Mouse (Mus musculus): ENCODE data around the gene Crybg3. TPM values are rescaled to one million over a fixed set of nuclear protein-coding genes. Genes with fewer than 3 reads are reported as not detected.
A peak's percentile ranks its signal among the peaks of the same experiment; 100 is the strongest.

Gene Crybg3
- total RNA-seq, 2 experiments from 2014 or later = 4.5 TPM

DNA sequence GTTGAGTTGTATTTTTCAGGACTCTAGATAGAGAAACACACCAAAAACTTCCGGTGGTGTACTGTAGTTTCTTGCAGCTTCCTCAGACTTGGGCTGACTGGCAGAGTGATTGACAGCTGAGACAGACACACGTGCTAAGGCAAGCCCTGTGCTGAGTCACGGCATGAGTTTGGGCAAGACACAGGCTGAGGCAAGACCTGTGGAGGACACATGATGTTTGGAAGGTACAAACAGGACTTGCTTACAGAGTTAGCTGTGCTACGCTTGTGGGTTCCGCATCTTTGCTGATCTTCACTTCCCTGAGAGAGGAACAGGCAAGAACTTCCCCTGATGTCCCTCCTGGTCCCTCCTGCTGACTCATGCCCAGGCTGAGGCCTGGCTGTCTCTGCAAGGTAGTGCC is 17.3 kb downstream of the Crybg3 start:
- DNase-seq (ENCODE audit: low spot score in 2 of 2) = no peak

DNA sequence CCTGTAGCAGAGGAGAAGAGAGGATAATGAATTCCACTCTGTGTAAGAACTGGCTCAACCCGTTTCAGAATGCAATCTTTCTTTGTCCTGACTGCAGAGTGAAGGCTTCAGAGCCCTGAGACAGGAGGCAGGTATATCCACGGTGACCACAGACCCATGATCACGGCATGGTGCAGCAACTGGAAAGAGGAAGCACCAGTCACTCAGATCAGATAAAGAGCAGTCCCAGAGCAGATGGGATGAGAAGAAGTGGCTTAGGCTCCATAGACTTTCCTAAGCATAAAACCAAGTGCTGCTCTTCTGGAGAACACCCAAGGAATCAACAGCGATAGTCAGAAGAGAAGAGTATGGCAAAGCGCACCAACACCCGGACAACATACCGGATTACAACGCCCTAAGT is 21.5 kb downstream of the Crybg3 start:
- no peak for DNase-seq (ENCODE audit: low spot score in 2 of 2)

DNA sequence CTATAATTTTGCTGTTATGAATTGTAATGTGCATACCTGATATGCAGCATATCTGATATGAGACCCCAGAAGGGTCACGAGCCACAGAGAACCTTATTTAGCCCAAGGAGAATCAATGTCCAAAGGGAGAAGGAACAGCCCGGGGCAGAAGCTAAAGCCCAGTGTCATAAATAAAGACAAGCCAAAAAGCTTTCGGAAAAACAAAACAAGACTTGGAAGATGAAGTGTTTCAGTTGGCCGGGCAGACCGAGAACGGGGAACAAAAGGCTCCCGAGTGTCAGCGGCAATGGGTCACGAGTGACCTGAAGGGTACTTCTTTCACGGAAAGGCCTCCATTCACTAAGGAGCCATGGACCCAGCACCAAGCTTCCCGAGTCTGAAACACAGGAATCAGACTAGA is 26.8 kb downstream of the Crybg3 start:
- no peak for DNase-seq (ENCODE audit: low spot score in 2 of 2)

DNA sequence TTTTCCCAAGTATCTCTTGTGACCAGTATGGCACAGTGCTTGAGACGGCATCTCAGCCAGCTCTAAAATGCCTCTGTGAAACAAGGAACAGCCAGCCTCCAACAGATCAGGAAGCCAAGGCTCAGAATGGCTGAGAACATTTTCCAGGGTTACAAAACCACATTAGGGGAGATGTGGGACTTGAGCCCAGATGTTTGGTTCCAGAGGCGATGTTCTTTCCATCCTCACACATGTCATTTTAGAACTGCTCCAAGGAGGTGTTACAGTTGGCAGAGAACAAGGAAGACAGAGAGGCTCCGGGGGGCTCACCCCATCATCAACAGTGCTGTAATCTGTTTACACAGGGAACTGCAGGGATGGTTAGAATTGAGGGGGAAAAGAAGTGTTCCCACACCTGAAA is 28.1 kb downstream of the Crybg3 start:
- no peak for DNase-seq (ENCODE audit: low spot score in 2 of 2)

DNA sequence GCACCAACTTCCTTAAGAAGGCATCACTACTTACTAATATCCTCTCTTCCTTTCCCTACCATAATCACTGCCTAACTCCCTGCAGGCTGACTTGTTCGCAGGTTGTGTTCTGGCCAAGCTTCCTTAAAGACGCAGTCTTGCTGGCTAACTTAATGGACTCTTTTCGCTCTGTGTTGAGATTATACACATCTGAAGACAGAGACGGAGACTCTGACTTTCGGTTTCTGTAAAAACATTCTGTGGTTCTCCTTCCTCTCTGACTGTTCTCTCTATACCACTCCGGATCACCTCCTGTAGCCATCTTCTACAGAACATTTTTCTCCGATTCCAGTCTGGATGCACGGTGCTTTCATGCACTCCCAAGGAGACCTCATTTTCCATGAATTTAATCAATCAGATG is 30.0 kb downstream of the Crybg3 start:
- DNase-seq (ENCODE audit: low spot score in 2 of 2) = no peak

DNA sequence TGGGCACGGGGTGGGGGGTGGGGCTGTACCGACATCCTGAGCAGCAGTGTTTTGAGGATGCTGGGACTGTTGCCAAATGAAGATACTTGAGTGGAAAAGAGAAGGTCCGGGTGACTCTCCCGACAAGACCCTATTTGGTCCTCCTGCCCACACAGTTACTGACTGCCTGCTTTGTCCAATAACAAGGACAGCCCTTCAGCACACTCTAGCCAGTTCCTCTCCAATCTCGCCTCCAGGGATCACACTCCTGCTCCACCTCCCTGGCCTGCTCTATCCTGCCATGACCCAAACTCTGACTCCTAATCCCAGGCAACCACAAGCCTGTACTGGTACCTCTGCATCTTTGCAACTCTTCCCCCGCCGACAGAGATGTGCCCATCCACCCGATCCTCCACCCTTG is 30.9 kb downstream of the Crybg3 start:
- DNase-seq (ENCODE audit: low spot score in 2 of 2) = no peak

DNA sequence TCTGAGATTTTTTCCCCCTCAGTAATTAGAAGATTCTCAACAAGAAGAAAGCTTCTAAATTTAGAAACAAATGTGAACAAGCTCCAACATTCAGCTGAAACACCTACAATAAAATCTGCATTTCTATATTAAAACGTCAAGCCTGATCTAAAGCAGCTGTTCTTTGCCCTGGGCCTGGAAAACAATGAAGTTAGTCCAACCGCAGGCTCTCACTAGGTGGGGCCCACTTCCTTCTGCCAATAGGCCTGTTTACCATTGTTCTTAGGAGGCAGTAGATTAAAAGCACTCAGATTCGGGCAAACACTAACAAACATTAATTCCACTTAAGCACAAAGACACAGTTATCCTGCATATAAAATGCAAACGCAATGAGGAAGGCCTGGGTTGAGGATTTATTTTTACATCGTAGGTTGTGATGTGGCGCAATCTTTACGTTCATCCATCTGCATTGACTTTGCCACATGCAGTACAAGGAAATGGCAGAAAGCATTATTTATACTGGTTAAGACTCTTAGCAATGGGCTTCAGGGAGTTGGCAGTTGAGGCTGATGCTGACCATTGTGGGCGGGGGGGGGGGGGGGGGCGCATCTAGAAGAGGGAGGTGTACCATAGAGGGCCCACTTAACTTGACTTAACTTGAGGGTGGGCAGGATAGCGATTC is 32.9 kb downstream of the Crybg3 start:
- DNase-seq (ENCODE audit: low spot score in 2 of 2) = no peak

DNA sequence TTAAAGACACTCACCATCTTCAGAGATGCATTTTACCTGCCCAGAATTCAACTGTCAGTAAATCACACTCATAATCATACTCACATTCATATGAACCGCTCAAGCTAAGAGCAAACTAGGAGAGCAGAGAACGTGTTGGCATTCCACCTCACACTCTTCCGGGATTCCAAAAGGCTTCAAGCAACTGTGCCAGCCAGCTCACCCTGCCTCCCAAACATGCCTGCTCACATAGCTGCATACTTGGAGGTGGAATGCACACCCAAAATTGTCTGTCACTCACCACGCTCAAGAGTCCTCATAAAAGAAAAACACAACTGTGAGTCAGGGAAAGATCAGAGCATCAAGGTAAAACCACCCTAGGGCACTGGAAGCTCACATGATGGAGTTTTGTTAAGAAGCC is 34.3 kb downstream of the Crybg3 start:
- DNase-seq (ENCODE audit: low spot score in 2 of 2) = no peak

DNA sequence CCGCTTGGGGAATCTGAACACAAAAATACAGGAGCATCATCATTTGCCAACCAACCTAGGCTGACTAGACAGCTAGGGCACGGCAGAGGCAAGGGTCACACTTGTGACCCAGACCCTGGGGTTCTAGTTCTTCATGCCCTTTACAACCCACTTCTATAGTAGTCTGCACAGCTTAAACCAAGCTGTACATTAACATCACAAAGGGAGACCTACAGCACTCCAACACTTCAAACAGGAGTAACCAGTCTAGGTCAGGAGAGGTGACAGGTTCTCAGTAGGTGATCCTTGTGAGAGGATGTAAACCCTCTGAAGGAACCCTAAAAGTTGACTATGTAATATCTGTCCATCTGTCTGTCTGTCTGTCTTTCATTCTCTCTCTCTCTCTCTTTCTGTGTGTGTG is 35.1 kb downstream of the Crybg3 start:
- DNase-seq (ENCODE audit: low spot score in 2 of 2) = no peak

DNA sequence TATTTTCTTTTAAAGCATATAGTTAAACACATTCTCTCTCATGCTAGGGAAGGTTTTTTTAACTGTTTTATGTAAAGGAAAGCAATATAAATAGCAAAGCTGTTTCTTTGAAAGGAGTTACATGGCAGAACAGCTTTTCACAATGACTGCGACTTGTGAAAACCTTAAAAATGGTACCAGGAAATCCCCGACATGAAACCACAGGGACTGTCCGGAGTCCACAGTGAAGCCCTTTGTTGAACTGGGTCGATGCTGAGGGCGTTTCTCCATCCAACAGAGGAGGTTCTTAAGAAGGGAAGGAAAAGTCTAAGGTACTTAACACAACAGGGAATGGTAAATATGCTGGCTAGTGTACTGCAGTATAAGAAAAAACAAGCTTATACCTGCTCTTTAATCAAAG is 36.8 kb downstream of the Crybg3 start:
- no peak for DNase-seq (ENCODE audit: low spot score in 2 of 2)

DNA sequence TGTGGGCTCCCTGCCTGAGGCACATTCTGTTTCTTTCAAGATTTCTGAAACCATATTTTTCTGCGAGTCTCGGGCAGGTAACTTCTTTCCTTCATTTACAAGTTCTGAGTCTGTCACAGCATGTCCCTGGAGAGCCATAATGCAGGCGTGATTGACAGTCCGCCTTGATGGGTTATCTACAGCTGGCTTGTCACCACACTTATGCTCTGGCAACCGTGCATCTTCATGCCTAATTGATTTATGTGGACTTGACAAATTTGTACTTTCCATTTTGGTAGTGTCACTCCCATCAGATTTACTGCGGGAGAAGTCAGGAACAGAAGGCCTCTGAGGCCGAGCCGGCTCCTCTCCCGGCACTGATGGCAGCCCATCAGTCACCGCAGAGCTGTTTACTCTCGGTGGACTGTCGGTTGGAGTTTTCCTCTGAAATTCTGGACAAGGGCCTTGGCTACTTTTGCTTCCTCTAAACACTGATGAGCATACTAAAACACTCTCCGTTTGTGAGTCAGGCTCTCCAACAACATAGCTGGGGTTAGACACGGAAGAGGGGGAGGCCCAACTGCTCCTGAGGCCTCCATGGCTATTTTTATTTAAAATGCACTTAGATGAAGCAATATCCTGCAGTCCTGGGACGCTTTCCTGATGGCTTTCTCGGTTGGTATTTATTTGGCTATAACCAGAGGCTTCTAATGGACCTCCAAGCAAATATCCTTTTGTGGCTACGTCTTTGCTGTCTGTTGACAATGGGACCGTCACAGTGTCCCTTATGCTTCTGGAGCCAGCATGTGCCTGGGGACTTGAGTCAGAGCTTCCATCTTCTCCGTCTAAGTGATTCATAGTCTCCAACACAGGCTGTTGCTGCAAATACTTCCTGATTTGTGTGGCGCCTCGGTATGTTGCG is 41.2 kb downstream of the Crybg3 start:
- no peak for DNase-seq (ENCODE audit: low spot score in 2 of 2)

DNA sequence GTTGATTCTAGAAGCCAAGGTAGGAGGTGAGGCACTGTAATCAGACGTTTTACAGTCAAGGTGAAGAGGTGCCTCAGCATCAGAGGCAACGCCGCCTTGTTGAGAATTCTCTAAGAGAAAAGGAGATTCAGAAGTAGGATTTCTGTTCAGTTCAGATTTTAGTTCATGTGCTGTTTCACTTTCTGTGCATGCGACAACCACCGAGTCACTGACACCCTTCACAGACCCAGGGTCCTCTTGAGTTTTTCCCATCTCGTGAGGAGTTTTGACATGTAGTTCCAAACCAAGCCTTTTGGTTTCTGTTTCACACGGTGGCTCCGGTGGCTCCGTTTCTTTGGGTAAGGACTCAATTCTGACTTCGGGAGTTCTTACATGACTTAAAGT is 41.9 kb downstream of the Crybg3 start:
- no peak for DNase-seq (ENCODE audit: low spot score in 2 of 2)

DNA sequence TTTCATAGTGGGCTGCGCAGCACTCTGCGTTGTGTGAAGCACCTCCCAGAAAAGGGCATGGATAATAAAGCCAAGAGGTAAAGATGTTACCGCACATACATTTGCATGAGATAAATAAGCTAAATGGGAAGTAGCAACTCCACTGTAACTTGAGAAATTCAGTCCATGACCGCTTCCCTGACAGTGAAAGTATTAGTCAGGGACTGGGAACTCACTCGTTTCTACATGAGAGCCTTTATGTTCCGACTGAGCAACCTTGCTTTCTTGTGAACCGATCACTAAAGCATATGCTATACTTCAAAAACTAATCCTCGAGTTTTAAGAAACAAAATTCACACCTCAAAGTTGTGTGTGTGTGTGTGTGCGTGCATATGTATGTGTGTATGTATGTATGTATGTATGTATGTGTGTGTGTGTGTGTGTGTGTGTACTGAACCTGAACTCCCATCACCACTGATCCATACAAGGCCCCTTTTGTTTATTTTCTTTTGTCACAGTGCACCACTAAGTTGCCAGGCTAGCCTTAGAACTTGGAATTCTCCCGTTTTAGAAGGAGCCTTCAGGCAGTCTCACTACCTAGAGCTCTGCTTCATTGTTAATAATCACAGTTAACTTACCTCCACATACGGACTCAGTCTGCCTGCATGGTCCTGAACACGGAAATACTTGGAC is 47.2 kb downstream of the Crybg3 start:
- no peak for DNase-seq (ENCODE audit: low spot score in 2 of 2)

DNA sequence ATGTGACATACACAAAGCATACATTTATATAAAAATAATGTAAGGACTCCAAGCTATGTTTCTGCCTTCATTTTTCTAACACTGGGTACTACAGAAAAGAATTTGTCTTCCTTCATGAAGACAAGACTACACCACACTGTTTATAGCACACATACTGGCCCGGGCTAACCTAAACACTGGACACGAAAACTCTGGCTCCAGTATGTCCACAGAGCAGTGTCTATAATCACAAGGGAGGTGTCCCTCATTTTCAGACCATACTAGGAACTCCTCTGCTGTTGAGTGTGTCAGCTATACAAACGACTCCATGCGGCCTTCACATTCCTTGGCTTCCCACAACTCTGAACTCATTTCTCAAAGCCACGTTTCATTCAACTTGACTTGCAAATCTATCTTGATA is 49.3 kb downstream of the Crybg3 start:
- DNase-seq (ENCODE audit: low spot score in 2 of 2) = no peak

DNA sequence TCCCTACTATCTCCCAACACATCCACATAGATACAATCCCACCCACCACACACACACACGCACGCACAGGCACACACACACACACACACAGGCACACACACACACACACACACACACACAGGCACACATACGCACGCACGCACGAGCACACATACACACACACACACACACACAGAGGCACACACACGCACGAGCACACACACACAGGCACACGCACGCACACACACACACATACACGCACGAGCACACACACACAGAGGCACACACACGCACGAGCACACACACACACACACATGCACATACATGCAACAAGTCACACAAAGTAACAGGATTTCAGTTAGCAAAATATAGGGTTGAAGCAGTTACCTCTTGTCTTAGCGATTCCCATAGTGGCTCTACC is 51.1 kb downstream of the Crybg3 start:
- DNase-seq (ENCODE audit: low spot score in 2 of 2) = no peak

DNA sequence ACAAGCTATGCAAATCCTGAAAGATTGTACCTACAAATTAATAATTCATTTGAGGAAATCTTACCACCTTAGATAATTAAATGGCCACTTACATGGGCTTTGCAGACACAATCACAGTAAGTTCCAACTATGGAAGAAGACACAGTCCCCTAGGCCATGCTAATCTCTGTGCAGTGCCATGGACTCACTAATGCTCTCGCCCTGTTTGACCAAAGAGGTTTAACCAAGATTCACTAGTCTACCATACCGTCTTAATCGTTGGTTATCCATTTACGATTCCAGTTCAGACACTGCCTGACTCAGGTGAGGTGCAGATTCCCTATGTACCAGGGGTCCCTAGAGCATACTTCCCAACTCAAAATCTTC is 52.2 kb downstream of the Crybg3 start:
- no peak for DNase-seq (ENCODE audit: low spot score in 2 of 2)

DNA sequence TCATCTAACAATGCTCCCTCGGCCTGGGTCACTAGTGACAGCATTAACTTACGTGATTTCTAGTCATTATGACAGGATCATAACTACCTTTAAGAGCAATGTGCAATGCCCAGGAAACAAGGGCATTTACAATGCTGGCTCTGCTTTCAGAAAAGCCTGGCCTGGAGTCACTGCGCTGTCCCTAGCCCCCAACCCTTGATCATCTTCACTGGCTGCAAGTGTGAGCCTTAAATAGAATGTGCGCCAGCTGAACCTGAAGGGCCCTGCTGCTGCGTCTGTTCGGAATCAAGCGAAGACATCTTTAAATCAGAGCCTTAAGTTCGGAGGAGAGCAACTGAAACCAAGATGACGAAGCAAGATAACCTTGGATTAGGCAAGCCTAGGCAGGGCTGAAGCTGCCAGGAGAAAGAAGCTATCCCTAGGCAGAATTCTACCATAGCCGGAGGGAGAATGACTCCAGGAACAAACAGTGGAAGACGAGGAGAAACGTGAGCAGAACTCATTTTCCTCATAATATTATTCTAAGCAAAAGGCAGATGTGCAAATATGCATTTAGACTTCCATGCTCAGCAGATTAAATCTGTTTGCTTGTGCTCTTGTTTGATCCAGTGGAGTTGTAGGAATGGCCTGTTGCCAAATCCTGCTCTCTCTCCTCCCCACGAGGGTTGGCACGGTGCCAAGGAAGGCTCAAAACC is 52.7 kb downstream of the Crybg3 start:
- peak; percentile 37 to 54 for DNase-seq (ENCODE audit: low spot score in 2 of 2)

DNA sequence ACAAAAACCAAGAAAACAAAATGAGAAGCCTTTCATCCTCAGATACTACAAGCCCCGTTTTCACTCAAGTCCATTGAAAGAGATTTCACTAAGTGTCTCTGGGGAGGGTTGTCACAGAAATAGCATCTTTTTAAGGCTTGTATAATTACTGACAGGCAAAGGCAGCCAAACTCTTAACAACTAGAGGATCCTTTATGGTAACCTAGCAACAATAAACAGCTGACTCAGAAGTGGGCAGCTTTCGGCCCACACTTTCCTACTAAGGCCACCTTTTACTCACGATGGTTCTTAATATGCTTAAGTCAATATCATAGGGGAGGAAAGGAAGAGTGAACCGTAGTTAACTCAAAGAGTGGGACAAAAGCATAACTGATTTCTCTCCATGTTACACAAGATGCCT is 53.3 kb downstream of the Crybg3 start:
- DNase-seq (ENCODE audit: low spot score in 2 of 2) = peak in 1 of 2 experiments; percentile 57

DNA sequence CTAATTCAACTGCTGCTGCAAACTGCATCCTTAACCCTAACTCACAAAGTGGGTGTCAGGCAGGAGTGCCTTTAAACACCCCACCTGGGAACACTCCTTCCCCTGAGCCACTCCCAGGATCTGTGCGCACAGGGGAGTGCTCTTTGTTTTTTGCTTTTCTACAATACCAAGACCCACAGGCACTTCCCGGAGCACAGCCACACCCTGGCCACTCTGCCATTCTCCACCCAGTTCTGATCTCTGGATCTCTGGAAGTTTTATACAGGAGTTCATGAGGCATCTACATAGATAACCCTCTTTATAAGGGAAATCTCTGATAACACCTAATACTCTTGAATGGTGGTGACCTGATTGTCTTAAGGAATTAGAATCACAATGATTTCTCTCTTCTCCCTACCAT is 55.4 kb downstream of the Crybg3 start:
- DNase-seq (ENCODE audit: low spot score in 2 of 2) = no peak

DNA sequence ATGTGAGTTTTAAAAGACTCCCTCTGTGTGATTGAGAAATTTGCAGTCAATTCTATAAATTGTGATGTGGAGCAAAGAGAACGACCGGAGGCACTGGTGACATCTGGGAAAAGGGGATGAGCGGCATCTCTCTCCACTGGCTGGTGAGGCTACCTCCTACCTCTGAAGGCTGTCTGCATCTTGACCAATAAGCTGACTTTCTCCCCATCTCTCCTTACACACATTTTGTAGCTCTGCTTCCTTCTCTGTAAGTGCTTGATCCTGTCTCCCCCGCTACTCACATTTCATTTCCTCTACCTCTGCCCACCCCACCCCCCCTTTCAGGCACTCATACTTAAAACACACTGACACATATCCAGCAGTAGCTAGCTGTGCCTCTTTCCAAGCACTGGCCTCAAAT is 59.4 kb downstream of the Crybg3 start:
- no peak for DNase-seq (ENCODE audit: low spot score in 2 of 2)

DNA sequence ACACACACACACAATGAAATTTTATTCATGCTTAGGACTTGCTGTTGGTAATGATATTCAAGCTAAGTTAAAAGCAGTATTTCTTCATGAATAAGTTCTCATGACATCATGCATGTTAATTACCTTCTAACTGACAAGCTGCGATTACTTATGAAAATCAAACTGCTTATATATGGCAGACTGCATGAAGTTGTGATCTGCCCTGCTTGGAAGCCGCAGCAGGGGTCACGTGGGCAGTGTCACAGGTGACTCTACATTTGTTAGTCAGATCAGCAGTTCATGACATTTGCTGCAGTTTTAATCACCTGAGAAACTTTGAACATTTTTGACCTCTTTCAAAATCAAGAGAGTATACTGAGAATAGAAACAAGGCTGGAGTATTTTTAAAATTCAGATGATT is 59.8 kb downstream of the Crybg3 start:
- DNase-seq (ENCODE audit: low spot score in 2 of 2) = no peak

DNA sequence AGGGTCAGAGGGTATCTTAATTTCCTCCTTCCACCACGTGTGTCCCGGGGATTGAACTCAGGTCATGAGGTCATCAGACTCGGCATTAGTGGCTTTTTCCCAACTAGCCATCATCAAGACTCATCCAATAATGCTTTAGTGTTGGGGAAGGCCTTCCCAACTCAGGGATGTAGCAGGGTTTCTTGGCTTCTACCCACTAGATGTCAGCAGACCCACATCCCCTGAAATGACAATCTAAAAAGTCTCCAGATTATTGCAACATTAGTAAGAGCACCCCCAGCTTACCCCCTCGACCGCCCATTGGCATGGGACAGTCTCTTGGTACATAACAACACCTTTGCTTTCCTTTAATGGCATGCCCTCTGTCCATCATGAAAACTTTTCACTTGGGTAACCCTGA is 65.1 kb downstream of the Crybg3 start:
- no peak for DNase-seq (ENCODE audit: low spot score in 2 of 2)

Data from layer of hippocampus, adult 18-20 months (tissue).